Mouse (Mus musculus): ENCODE results near the gene Efcc1. TPM values are rescaled to one million over a fixed set of nuclear protein-coding genes. Genes with fewer than 3 reads are reported as not detected.
A peak's percentile ranks its signal among the peaks of the same experiment; 100 is the strongest.

Efcc1 gene
- polyA plus RNA-seq, 1 experiment, result 3.0 TPM

DNA sequence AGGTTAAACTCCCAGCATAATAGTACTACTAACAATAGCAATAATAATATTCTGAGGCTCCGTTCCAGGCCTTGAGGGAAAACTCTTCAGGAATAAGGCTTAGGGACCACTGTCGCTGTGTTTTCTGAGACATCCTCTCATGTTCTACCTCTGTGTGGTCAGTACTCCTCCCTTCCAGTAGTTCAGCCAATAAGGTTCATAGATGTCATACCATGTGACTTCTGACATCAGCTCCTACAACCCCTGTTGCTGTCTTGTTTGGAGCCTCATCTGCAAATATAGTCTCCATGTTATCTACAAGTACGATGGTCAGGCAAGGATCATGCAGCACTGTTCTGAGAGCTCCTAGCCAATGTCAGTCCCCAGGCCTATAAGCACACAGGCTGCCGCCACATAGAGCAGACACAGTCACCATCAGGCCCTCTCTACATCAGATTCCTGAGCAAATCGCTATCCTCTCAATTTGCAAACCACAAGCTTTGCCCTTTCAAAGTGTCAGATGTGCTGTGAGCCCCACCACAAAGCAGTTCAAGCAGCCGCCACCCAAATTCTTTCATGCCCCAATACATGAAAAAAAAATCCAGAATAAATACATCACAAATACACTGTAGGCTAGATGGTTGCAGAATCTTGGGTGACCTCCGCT, 5.3 kb upstream of the Efcc1 start:
- H3K27ac ChIP-seq (ENCODE audit: insufficient read depth, low read depth, low read length), result no peak overlapping the region
- 91% methylated on average over 7 of the region's 7 CpGs for WGBS

GRCm38 (mm10) chr6:87728102-87728501, 2.6 kb upstream of the Efcc1 start:
- 65% methylated on average over 3 of the region's 3 CpGs for WGBS
- DNase-seq, result no peak
- Histone ChIP-seq H3K27ac (ENCODE audit: insufficient read depth, low read depth, low read length) (no peak overlapping the region), H3K4me1 (ENCODE audit: control insufficient read depth, insufficient read depth, low read length) (0 out of 2 replicates have a peak, but pooled peaks cover 2% of the 10 kb centered on the region), H3K4me3 (ENCODE audit: insufficient read depth, low read depth, low read length) (no peak overlapping the region), H3K27me3 (replicated peaks; ENCODE audit: control insufficient read depth, insufficient read depth, low read length) (no peaks in the 10 kb centered on the region), H3K36me3 (ENCODE audit: control insufficient read depth, insufficient read depth, low read length) (no peaks in the 10 kb centered on the region)
- TF ChIP-seq POLR2A (IDR thresholded peaks at IDR 0.05; ENCODE audit: low read depth, low read length), result no peak
- no peak for TF ChIP-seq CTCF (conservative IDR thresholded peaks at IDR 0.05; ENCODE audit: insufficient read depth, insufficient read length, low read depth, low read length)

More for the DNA sequence above, 5.3 kb upstream of the Efcc1 start:
- H3K27me3 ChIP-seq (replicated peaks; ENCODE audit: control insufficient read depth, insufficient read depth, low read length), result no peaks in the 10 kb centered on the region
- 0 out of 2 replicates have a peak, but pooled peaks cover 2% of the 10 kb centered on the region for H3K4me1 ChIP-seq (ENCODE audit: control insufficient read depth, insufficient read depth, low read length)
- DNase-seq, result no peak
- no peak overlapping the region for H3K4me3 ChIP-seq (ENCODE audit: insufficient read depth, low read depth, low read length)
- TF ChIP-seq CTCF (conservative IDR thresholded peaks at IDR 0.05; ENCODE audit: insufficient read depth, insufficient read length, low read depth, low read length), result no peak
- no peak for TF ChIP-seq POLR2A (IDR thresholded peaks at IDR 0.05; ENCODE audit: low read depth, low read length)
- H3K36me3 ChIP-seq (ENCODE audit: control insufficient read depth, insufficient read depth, low read length), result no peaks in the 10 kb centered on the region

GRCm38 (mm10) chr6:87730141-87730540, 528 bp upstream of the Efcc1 start:
- Histone ChIP-seq H3K4me1 (ENCODE audit: control insufficient read depth, insufficient read depth, low read length) (no peaks in the 10 kb centered on the region), H3K4me3 (ENCODE audit: insufficient read depth, low read depth, low read length) (peak overlapping the region; percentile 59; the same call in 1 of the 2 replicates), H3K36me3 (ENCODE audit: control insufficient read depth, insufficient read depth, low read length) (no peaks in the 10 kb centered on the region), H3K27me3 (replicated peaks; ENCODE audit: control insufficient read depth, insufficient read depth, low read length) (no peaks in the 10 kb centered on the region), H3K27ac (ENCODE audit: insufficient read depth, low read depth, low read length) (no peak overlapping the region)
- WGBS, result 31% methylated on average over 13 of the region's 13 CpGs
- DNase-seq, result no peak
- TF ChIP-seq POLR2A (IDR thresholded peaks at IDR 0.05; ENCODE audit: low read depth, low read length) (no peak), CTCF (conservative IDR thresholded peaks at IDR 0.05; ENCODE audit: insufficient read depth, insufficient read length, low read depth, low read length) (no peak)

- 14% methylated on average over 19 of the region's 19 CpGs for WGBS
- no peak for DNase-seq
- Histone ChIP-seq H3K4me3 (ENCODE audit: insufficient read depth, low read depth, low read length) (peak overlapping the region; percentile 59), H3K27ac (ENCODE audit: insufficient read depth, low read depth, low read length) (no peak overlapping the region), H3K27me3 (replicated peaks; ENCODE audit: control insufficient read depth, insufficient read depth, low read length) (no peaks in the 10 kb centered on the region), H3K4me1 (ENCODE audit: control insufficient read depth, insufficient read depth, low read length) (no peaks in the 10 kb centered on the region), H3K36me3 (ENCODE audit: control insufficient read depth, insufficient read depth, low read length) (no peaks in the 10 kb centered on the region)
- TF ChIP-seq POLR2A (IDR thresholded peaks at IDR 0.05; ENCODE audit: low read depth, low read length), result no peak
- no peak for TF ChIP-seq CTCF (conservative IDR thresholded peaks at IDR 0.05; ENCODE audit: insufficient read depth, insufficient read length, low read depth, low read length)
These were observed 910 bp downstream of the Efcc1 start for GRCm38 (mm10) chr6:87731463-87732095.

GRCm38 (mm10) chr6:87732151-87733011, 1.7 kb downstream of the Efcc1 start:
- H3K27me3 ChIP-seq (replicated peaks; ENCODE audit: control insufficient read depth, insufficient read depth, low read length), result no peaks in the 10 kb centered on the region
- H3K4me1 ChIP-seq (ENCODE audit: control insufficient read depth, insufficient read depth, low read length), result no peaks in the 10 kb centered on the region
- H3K27ac ChIP-seq (ENCODE audit: insufficient read depth, low read depth, low read length), result no peak overlapping the region
- H3K36me3 ChIP-seq (ENCODE audit: control insufficient read depth, insufficient read depth, low read length), result no peaks in the 10 kb centered on the region
- H3K4me3 ChIP-seq (ENCODE audit: insufficient read depth, low read depth, low read length), result peak overlapping the region; percentile 59; the same call in 1 of the 2 replicates
- no peak for DNase-seq
- 7% methylated on average over 47 of the region's 53 CpGs for WGBS
- TF ChIP-seq CTCF (conservative IDR thresholded peaks at IDR 0.05; ENCODE audit: insufficient read depth, insufficient read length, low read depth, low read length), result no peak

DNA sequence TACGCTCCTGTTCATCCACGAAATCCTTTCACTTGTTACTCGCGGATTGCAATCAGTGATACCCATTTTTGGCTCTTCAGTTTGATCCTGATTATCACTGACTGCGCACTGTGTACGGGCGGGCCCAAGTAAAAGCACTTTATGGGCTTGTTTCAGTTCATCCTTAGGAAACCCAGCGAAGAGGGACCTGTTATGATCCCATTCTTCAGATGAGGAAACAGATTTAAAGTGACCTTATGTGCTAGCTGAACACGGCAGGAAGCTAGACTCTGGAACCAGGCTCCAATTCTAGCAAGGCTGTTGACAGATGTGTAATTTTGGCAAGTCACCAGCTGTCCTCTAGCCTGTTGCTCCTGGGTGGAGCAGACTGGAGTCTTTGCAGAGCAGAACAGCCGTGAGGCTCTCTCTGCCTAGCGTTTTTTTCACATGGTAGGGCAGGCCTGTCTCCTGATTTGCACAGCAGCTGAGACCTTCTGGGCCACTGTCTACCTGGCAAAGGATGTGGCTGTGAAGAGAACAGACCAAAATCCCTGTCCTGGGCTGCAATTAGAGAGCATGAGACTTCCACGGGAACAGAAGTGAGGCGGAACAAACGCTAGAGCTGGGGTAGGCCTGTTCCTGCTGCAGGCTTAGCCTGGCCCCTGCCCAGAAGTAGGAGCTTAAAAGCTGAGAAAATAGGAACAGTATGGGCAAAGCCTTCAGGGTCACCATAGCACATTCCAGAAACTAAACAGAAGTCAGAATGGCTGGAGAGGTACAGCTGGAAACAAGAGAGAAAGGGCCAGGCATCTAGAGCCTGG, 2.7 kb downstream of the Efcc1 start:
- Histone ChIP-seq H3K27me3 (replicated peaks; ENCODE audit: control insufficient read depth, insufficient read depth, low read length) (no peaks in the 10 kb centered on the region), H3K4me1 (ENCODE audit: control insufficient read depth, insufficient read depth, low read length) (no peaks in the 10 kb centered on the region), H3K27ac (ENCODE audit: insufficient read depth, low read depth, low read length) (peak overlapping the region; percentile 56), H3K36me3 (ENCODE audit: control insufficient read depth, insufficient read depth, low read length) (no peaks in the 10 kb centered on the region), H3K4me3 (ENCODE audit: insufficient read depth, low read depth, low read length) (no peak overlapping the region)
- peak; percentile 63 for DNase-seq
- TF ChIP-seq POLR2A (IDR thresholded peaks at IDR 0.05; ENCODE audit: low read depth, low read length) (no peak), CTCF (conservative IDR thresholded peaks at IDR 0.05; ENCODE audit: insufficient read depth, insufficient read length, low read depth, low read length) (no peak)
- 40% methylated on average over 14 of the region's 14 CpGs for WGBS

All from kidney, adult 2 months (tissue).